In the genomic region with DNA sequence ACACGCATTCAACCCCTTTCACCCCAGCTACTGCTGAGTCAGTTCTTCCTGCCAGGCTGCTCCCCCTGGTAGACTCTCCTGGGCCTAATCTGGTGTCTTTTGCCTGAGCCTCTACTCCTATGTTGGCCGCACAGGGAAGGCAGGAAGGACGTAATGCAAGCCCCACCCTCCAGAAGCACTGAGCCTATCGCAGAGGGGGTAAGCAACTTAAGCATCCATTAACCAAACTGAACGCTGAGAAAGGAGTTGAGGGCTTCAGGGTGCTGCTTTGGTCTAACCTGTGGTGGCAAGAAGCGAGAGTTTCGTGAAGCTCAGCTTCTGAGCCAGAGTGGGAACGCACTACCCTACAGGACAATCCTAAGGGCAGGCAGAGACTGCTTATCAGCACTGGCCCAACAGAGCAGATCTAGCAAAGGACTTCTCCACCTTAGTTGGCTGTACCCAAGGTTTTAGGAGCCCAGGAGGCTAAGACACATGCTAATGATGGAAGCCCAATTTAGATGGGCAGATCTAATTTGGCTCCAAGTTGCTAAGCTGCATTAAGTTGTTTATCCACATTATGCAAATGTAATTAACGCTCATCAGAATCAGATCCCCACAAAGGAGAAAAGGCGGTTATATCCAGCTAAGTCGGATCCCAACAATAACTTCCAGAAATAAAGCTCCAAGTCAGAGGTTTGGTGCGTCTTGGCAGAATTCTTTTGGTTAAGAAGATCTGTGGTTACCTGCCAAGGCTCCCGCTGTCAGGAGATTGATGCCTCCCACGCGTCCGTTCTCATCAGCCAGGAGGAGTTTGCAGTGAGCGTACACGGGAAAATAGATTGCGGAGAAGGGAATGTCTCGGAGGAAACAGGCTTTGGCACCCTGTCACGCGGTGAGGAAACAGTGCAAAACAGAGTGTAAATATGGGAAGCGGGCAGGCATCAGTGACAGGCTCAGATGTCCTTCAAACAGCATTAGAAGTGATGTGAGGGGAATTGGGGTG, we compare ENCODE assay signal across 14 mouse cellular contexts.
A peak's percentile ranks its signal among the peaks of the same experiment; 100 is the strongest.
DNase-seq lines count a peak whose midpoint lies in the region; ATAC-seq lines count a peak whose summit lies in the region.
"Had no signal": no experiment of that assay in that cellular context is flagged by ENCODE, and none has a peak within 500 bp of the region (broad histone marks: within the 10 kb centered on the region; RNA-seq: fewer than 3 reads in every experiment).

No protein-coding gene starts in this region.

- H3K9ac ChIP-seq in hindbrain, embryonic 14.5 days, result no peak overlapping the region
- H3K9ac ChIP-seq: lung, embryonic 15.5 days; stomach, embryonic 15.5 days had no signal

- intact Hi-C loops in left cerebral cortex, postnatal 14 days (cut with DNase I), result no loop called here

- 65% methylated on average over 23 of the region's 23 CpGs for WGBS in hindbrain, embryonic 14.5 days
- 85% methylated on average over 23 of the region's 23 CpGs for WGBS in hindbrain, embryonic 10.5 days

- DNase-seq in hindbrain, embryonic 14.5 days (ENCODE audit: low spot score), result no peak
- DNase-seq in hindbrain, embryonic 10.5 days (ENCODE audit: low spot score), result no peak
- DNase-seq in Muller cell, postnatal 12 days (ENCODE audit: inconsistent ontology term), result peak; percentile 6
- DNase-seq in cerebellum, adult 9-11 months, result peak; percentile 85
- peak; percentile 45 to 61 for DNase-seq in left cerebral cortex, postnatal 14 days (ENCODE audit: low spot score in 2 of 2)
- DNase-seq in adrenal gland, adult (ENCODE audit: inconsistent age in 2 of 2, low spot score in 1 of 2), result no peak
- DNase-seq: adrenal gland, postnatal 10 days; gastrocnemius, postnatal 36 days; kidney, adult 11 months had no signal

- no peaks in the 10 kb centered on the region for H3K27me3 ChIP-seq in hindbrain, embryonic 14.5 days (ENCODE audit: control insufficient read depth, insufficient read depth, low read length)
- H3K27me3 ChIP-seq in hindbrain, embryonic 10.5 days (ENCODE audit: insufficient read depth, poor library complexity, severe bottlenecking), result no peaks in the 10 kb centered on the region
- H3K27me3 ChIP-seq: lung, embryonic 15.5 days; stomach, embryonic 15.5 days had no signal

- no peak overlapping the region for H3K4me2 ChIP-seq in hindbrain, embryonic 14.5 days (replicated peaks)
- H3K4me2 ChIP-seq: lung, embryonic 15.5 days; stomach, embryonic 15.5 days had no signal

- peak overlapping the region; percentile 51; the same call in 1 of the 2 replicates for H3K27ac ChIP-seq in hindbrain, embryonic 14.5 days
- H3K27ac ChIP-seq in hindbrain, embryonic 10.5 days, result no peak overlapping the region
- H3K27ac ChIP-seq: lung, embryonic 15.5 days; stomach, embryonic 15.5 days had no signal

- peaks cover 54% of the 10 kb centered on the region for H3K36me3 ChIP-seq in hindbrain, embryonic 14.5 days (replicated peaks; ENCODE audit: control insufficient read depth, insufficient read depth)
- H3K36me3 ChIP-seq in hindbrain, embryonic 10.5 days, result peaks cover 32% of the 10 kb centered on the region

- H3K4me1 ChIP-seq in hindbrain, embryonic 14.5 days (replicated peaks; ENCODE audit: control insufficient read depth, insufficient read depth, low read length), result no peaks in the 10 kb centered on the region
- H3K4me1 ChIP-seq in hindbrain, embryonic 10.5 days (replicated peaks), result peaks cover 4% of the 10 kb centered on the region
- H3K4me1 ChIP-seq: stomach, embryonic 15.5 days had no signal

- H3K4me3 ChIP-seq in hindbrain, embryonic 14.5 days (replicated peaks; ENCODE audit: low read length), result no peak overlapping the region
- no peak overlapping the region for H3K4me3 ChIP-seq in hindbrain, embryonic 10.5 days
- H3K4me3 ChIP-seq: lung, embryonic 15.5 days; myocyte; stomach, embryonic 15.5 days had no signal

- H3K9me3 ChIP-seq in hindbrain, embryonic 14.5 days (ENCODE audit: control insufficient read depth, low read length), result no peaks in the 10 kb centered on the region
- no peaks in the 10 kb centered on the region for H3K9me3 ChIP-seq in hindbrain, embryonic 10.5 days
- H3K9me3 ChIP-seq: lung, embryonic 15.5 days; stomach, embryonic 15.5 days had no signal

- ATAC-seq in hindbrain, embryonic 14.5 days (ENCODE audit: low FRiP score), result no peak
- no peak for ATAC-seq in megakaryocyte progenitor cell, adult 5-6 weeks (replicated peaks; ENCODE audit: poor library complexity)
- no peak for ATAC-seq in megakaryocyte, adult 5-6 weeks (ENCODE audit: poor library complexity, severe bottlenecking)

Comparison
In these comparisons a context has a peak if more than half of its experiments do, and no peak if none do; other contexts are left out.
1. DNase-seq: peak in Muller cell, postnatal 12 days (single experiment), cerebellum, adult 9-11 months (single experiment) and left cerebral cortex, postnatal 14 days (2 of 2); none in hindbrain, embryonic 14.5 days (single experiment), hindbrain, embryonic 10.5 days (single experiment) and adrenal gland, adult (0 of 2).